Mouse (Mus musculus) liver, embryonic 14.5 days (tissue): ENCODE measurements around the gene Lrmda.

Experiments
- CTCF ChIP-seq: IDR thresholded peaks from 2 replicates; pipeline ENCODE4 v1.5.1; 2016; ENCODE audit warnings: antibody characterized with exemption, low read depth, control low read depth
- EP300 ChIP-seq: IDR thresholded peaks from 2 replicates; pipeline ENCODE4 v1.6.1; 2016; ENCODE audit warnings: antibody characterized with exemption, low read depth

GRCm38 (mm10) chr14:22113463-22114361 lies 94.2 kb downstream of the Lrmda start:
- TF ChIP-seq CTCF (no peak), EP300 (no peak)
